Mouse (Mus musculus): ENCODE results near the gene Osbpl10. TPM values are rescaled to one million over a fixed set of nuclear protein-coding genes. Genes with fewer than 3 reads are reported as not detected.

Gene Osbpl10
- polyA plus RNA-seq, 1 experiment = 1.7 TPM

GRCm38 (mm10) chr9:115209737-115210136, 231.4 kb downstream of the Osbpl10 start:
- no peak overlapping the region for H3ac ChIP-seq (ENCODE audit: control insufficient read depth, insufficient read length)
- H3K4me2 ChIP-seq (ENCODE audit: low read depth) = no peak overlapping the region
- H3K4me3 ChIP-seq = no peak overlapping the region
- H3K27me3 ChIP-seq (ENCODE audit: control insufficient read depth, insufficient read depth, insufficient read length) = no peaks in the 10 kb centered on the region
- TF ChIP-seq POLR2A (IDR thresholded peaks at IDR 0.05; ENCODE audit: insufficient read length, low read depth) (no peak), MYOG (IDR thresholded peaks at IDR 0.05; ENCODE audit: control insufficient read depth in 1 of 3, insufficient read depth in 1 of 3, insufficient read length in 2 of 3, low read depth in 2 of 3) (no peak), CEBPB (IDR thresholded peaks at IDR 0.05; ENCODE audit: insufficient read depth, poor library complexity, severe bottlenecking) (no peak), SRF (IDR thresholded peaks at IDR 0.05; ENCODE audit: control insufficient read depth, insufficient read length, low read depth) (no peak), TCF12 (IDR thresholded peaks at IDR 0.05; ENCODE audit: insufficient read depth, poor library complexity, severe bottlenecking) (no peak), MYOD1 (IDR thresholded peaks at IDR 0.05; ENCODE audit: control insufficient read depth in 1 of 3, insufficient read length in 2 of 3, low read depth in 2 of 3) (no peak), USF1 (IDR thresholded peaks at IDR 0.05; ENCODE audit: low read depth) (no peak), MAX (IDR thresholded peaks at IDR 0.05; ENCODE audit: low read depth) (no peak), TCF3 (IDR thresholded peaks at IDR 0.05; ENCODE audit: insufficient read length, low read depth) (no peak), E2F4 (IDR thresholded peaks at IDR 0.05; ENCODE audit: insufficient read depth) (no peak), REST (IDR thresholded peaks at IDR 0.05; ENCODE audit: insufficient read depth, insufficient read length) (no peak)
- no peaks in the 10 kb centered on the region for H3K36me3 ChIP-seq (ENCODE audit: control insufficient read depth, insufficient read depth)
- no peaks in the 10 kb centered on the region for H3K79me2 ChIP-seq (ENCODE audit: control insufficient read depth, insufficient read depth)

- no peak overlapping the region for H3K4me2 ChIP-seq (ENCODE audit: low read depth)
- no peaks in the 10 kb centered on the region for H3K36me3 ChIP-seq (ENCODE audit: control insufficient read depth, insufficient read depth)
- no peaks in the 10 kb centered on the region for H3K79me2 ChIP-seq (ENCODE audit: control insufficient read depth, insufficient read depth)
- TF ChIP-seq CEBPB (IDR thresholded peaks at IDR 0.05; ENCODE audit: insufficient read depth, poor library complexity, severe bottlenecking) (no peak), SRF (IDR thresholded peaks at IDR 0.05; ENCODE audit: control insufficient read depth, insufficient read length, low read depth) (no peak), E2F4 (IDR thresholded peaks at IDR 0.05; ENCODE audit: insufficient read depth) (no peak), TCF3 (IDR thresholded peaks at IDR 0.05; ENCODE audit: insufficient read length, low read depth) (no peak), USF1 (IDR thresholded peaks at IDR 0.05; ENCODE audit: low read depth) (no peak), MAX (IDR thresholded peaks at IDR 0.05; ENCODE audit: low read depth) (no peak), MYOG (IDR thresholded peaks at IDR 0.05; ENCODE audit: control insufficient read depth in 1 of 3, insufficient read depth in 1 of 3, insufficient read length in 2 of 3, low read depth in 2 of 3) (no peak)
- H3K4me3 ChIP-seq = no peak overlapping the region
- no peaks in the 10 kb centered on the region for H3K27me3 ChIP-seq (ENCODE audit: control insufficient read depth, insufficient read depth, insufficient read length)
- H3ac ChIP-seq (ENCODE audit: control insufficient read depth, insufficient read length) = no peak overlapping the region
These were observed 232.2 kb downstream of the Osbpl10 start for GRCm38 (mm10) chr9:115210535-115210934.

GRCm38 (mm10) chr9:115213755-115214264, 235.4 kb downstream of the Osbpl10 start:
- Histone ChIP-seq H3K36me3 (ENCODE audit: control insufficient read depth, insufficient read depth) (no peaks in the 10 kb centered on the region), H3K4me3 (no peak overlapping the region), H3K79me2 (ENCODE audit: control insufficient read depth, insufficient read depth) (no peaks in the 10 kb centered on the region), H3K4me2 (ENCODE audit: low read depth) (no peak overlapping the region), H3ac (ENCODE audit: control insufficient read depth, insufficient read length) (no peak overlapping the region), H3K27me3 (ENCODE audit: control insufficient read depth, insufficient read depth, insufficient read length) (no peaks in the 10 kb centered on the region)
- no peak for TF ChIP-seq MAX (IDR thresholded peaks at IDR 0.05; ENCODE audit: low read depth)
- TF ChIP-seq POLR2A (IDR thresholded peaks at IDR 0.05; ENCODE audit: insufficient read length, low read depth) = no peak
- TF ChIP-seq POLR2AphosphoS2 (IDR thresholded peaks at IDR 0.05; ENCODE audit: insufficient read length, low read depth) = no peak
- TF ChIP-seq MYOG (IDR thresholded peaks at IDR 0.05; ENCODE audit: control insufficient read depth in 1 of 3, insufficient read depth in 1 of 3, insufficient read length in 2 of 3, low read depth in 2 of 3) = no peak
- TF ChIP-seq SRF (IDR thresholded peaks at IDR 0.05; ENCODE audit: control insufficient read depth, insufficient read length, low read depth) = no peak
- no peak for TF ChIP-seq TCF12 (IDR thresholded peaks at IDR 0.05; ENCODE audit: insufficient read depth, poor library complexity, severe bottlenecking)
- TF ChIP-seq REST (IDR thresholded peaks at IDR 0.05; ENCODE audit: insufficient read depth, insufficient read length) = no peak

GRCm38 (mm10) chr9:115214572-115215571, 236.5 kb downstream of the Osbpl10 start:
- H3K4me2 ChIP-seq (ENCODE audit: low read depth) = no peak overlapping the region
- TF ChIP-seq MYOG (IDR thresholded peaks at IDR 0.05; ENCODE audit: control insufficient read depth in 1 of 3, insufficient read depth in 1 of 3, insufficient read length in 2 of 3, low read depth in 2 of 3) = no peak
- TF ChIP-seq MAX (IDR thresholded peaks at IDR 0.05; ENCODE audit: low read depth) = no peak
- no peak for TF ChIP-seq TCF3 (IDR thresholded peaks at IDR 0.05; ENCODE audit: insufficient read length, low read depth)
- TF ChIP-seq MYOD1 (IDR thresholded peaks at IDR 0.05; ENCODE audit: control insufficient read depth in 1 of 3, insufficient read length in 2 of 3, low read depth in 2 of 3) = no peak
- TF ChIP-seq REST (IDR thresholded peaks at IDR 0.05; ENCODE audit: insufficient read depth, insufficient read length) = no peak
- H3K27me3 ChIP-seq (ENCODE audit: control insufficient read depth, insufficient read depth, insufficient read length) = no peaks in the 10 kb centered on the region
- H3K4me3 ChIP-seq = no peak overlapping the region
- no peak overlapping the region for H3ac ChIP-seq (ENCODE audit: control insufficient read depth, insufficient read length)
- no peaks in the 10 kb centered on the region for H3K79me2 ChIP-seq (ENCODE audit: control insufficient read depth, insufficient read depth)
- no peaks in the 10 kb centered on the region for H3K36me3 ChIP-seq (ENCODE audit: control insufficient read depth, insufficient read depth)

Measured in myocyte (in vitro differentiated cells).